Mouse (Mus musculus): ENCODE measurements around the gene Rpl13a. TPM values are rescaled to one million over a fixed set of nuclear protein-coding genes. Genes with fewer than 3 reads are reported as not detected.

Rpl13a gene
- polyA plus RNA-seq, 1 experiment from 2014 or later, result 1,622 TPM

DNA sequence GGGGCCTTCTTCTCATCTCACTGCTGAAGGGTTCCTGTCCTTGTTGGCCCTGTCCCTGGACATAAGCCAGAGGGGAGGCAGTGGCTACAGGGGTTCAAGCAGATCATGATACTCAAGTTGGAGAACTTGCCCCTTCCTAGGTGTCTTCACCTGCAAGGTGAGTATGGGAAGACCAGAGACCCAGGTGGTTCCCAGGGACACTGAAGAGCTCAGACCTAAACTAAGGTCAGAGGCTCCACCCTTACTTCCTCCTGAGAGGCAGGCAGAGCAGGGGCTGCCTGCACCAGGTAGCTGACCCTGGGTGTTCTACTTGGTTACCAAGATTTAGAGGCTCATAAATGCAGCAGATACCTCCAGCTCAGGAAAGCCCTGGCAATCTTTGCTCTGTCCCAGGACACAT is 6.6 kb downstream of the Rpl13a start:
- H3K4me1 ChIP-seq (ENCODE audit: control insufficient read depth, insufficient read depth, low read length), result peaks cover 20% of the 10 kb centered on the region
- ATAC-seq (ENCODE audit: insufficient number of reproducible peaks, insufficient read depth, low FRiP score, low read depth), result no peak
- H3K4me2 ChIP-seq (replicated peaks; ENCODE audit: low read depth, low read length), result no peak overlapping the region
- no peak overlapping the region for H3K9ac ChIP-seq (replicated peaks; ENCODE audit: low read depth, low read length)
- H3K4me3 ChIP-seq (ENCODE audit: low read depth, low read length), result no peak overlapping the region
- peak overlapping the region; percentile 33; the same call in 1 of the 2 replicates for H3K27ac ChIP-seq (ENCODE audit: low read length)
- H3K9me3 ChIP-seq (ENCODE audit: control insufficient read depth, low read depth, low read length), result no peaks in the 10 kb centered on the region
- no peaks in the 10 kb centered on the region for H3K27me3 ChIP-seq (ENCODE audit: control insufficient read depth, insufficient read depth, low read length)
- peaks cover 64% of the 10 kb centered on the region for H3K36me3 ChIP-seq (ENCODE audit: control insufficient read depth, insufficient read depth, low read length)

DNA sequence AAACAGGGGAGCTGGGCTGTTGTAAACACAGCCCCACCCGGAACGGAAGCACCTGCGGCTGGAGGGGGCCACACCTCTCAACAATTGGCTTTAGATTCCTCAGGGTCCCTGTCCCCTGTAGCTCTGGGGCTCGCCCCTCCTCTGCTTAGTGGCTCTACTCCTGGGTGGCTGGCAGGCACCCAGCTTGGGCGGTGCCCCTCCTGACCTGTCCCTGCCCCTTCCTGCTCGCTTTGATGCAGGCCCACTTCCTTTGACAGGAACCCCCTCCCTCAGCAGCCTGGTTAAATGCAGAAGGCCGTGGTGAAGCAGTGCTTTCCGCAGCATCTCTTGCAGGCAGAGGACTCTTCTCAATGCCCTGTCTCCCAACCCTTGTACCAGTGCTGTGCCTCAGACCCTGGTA is 7.2 kb downstream of the Rpl13a start:
- Histone ChIP-seq H3K9ac (replicated peaks; ENCODE audit: low read depth, low read length) (no peak overlapping the region), H3K4me1 (ENCODE audit: control insufficient read depth, insufficient read depth, low read length) (peaks cover 15% of the 10 kb centered on the region), H3K4me3 (ENCODE audit: low read depth, low read length) (no peak overlapping the region), H3K9me3 (ENCODE audit: control insufficient read depth, low read depth, low read length) (no peaks in the 10 kb centered on the region), H3K4me2 (replicated peaks; ENCODE audit: low read depth, low read length) (no peak overlapping the region), H3K36me3 (ENCODE audit: control insufficient read depth, insufficient read depth, low read length) (peaks cover 58% of the 10 kb centered on the region), H3K27ac (ENCODE audit: low read length) (no peak overlapping the region; the same call in 1 of the 2 replicates), H3K27me3 (ENCODE audit: control insufficient read depth, insufficient read depth, low read length) (no peaks in the 10 kb centered on the region)
- ATAC-seq (ENCODE audit: insufficient number of reproducible peaks, insufficient read depth, low FRiP score, low read depth), result no peak
- WGBS, result 49% methylated on average over 8 of the region's 8 CpGs

DNA sequence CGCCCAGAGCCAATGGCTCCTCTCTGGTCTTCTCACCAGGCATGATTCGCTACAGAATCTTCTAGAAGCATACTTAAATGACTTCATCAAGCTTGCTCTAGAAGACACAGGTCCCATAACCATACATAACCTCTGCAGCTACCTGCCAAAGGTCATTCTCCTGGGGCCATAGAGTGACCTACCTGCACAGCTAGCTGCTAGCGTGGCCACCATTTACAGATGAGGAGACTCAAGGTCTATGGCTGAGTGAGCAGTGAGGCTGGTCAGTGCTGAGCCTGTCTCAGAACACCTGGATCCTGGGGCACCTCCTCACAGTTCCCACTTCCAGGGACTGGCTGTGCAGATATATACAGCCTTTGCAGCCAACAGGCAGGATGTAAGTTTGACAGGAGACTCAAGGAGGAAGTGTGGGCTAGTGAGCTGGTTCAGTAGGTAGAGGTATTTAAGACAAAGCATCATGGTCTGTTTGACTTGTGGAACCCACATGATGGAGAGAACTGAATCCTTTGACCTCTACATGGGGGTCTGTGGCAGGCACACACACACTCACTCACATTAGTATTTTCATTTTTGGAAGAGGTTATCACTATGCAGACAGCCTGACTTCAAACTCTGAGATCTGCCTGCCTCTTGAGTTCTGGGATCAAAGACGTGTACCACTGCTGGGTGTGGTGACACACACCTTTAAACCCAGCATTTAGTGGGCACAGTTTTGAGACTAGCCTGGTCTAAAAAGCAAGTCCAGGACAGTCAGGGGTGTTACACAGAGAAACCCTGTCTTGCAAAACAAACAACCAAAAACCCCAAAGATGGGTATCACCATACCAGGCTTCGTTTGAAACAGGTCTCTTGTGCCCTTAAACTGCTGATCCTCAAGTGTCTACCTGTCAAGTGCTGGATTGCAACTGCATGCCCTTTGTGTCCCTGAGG is 8.5 kb downstream of the Rpl13a start:
- no peak overlapping the region for H3K27ac ChIP-seq (ENCODE audit: low read length)
- ATAC-seq (ENCODE audit: insufficient number of reproducible peaks, insufficient read depth, low FRiP score, low read depth), result no peak

DNA sequence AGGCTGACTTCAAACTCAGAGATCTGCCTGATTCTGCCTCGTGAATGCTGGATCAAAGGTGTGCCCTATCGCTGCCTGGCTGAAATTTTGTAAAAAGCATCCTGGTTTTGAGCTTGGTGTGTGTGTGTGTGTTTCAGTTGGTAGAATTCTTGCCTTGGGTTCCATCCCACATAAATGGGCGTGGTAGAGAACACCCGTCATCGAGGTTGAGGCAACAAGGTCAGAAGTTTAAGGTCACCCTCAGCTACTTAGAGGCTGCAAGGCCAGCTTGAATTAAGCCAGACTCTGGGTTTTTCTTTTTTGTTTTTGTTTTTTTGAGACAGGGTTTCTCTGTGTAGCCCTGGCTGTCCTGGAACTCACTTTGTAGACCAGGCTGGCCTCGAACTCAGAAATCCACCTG is 10.2 kb downstream of the Rpl13a start:
- ATAC-seq (ENCODE audit: insufficient number of reproducible peaks, insufficient read depth, low FRiP score, low read depth), result no peak
- H3K27ac ChIP-seq (ENCODE audit: low read length), result no peak overlapping the region
- 91% methylated on average over 6 of the region's 6 CpGs for WGBS
- H3K9ac ChIP-seq (replicated peaks; ENCODE audit: low read depth, low read length), result no peak overlapping the region
- no peaks in the 10 kb centered on the region for H3K9me3 ChIP-seq (ENCODE audit: control insufficient read depth, low read depth, low read length)
- peaks cover 41% of the 10 kb centered on the region for H3K36me3 ChIP-seq (ENCODE audit: control insufficient read depth, insufficient read depth, low read length)
- no peak overlapping the region for H3K4me3 ChIP-seq (ENCODE audit: low read depth, low read length)
- no peaks in the 10 kb centered on the region for H3K27me3 ChIP-seq (ENCODE audit: control insufficient read depth, insufficient read depth, low read length)
- peaks cover 10% of the 10 kb centered on the region; the same call in 1 of the 2 replicates for H3K4me1 ChIP-seq (ENCODE audit: control insufficient read depth, insufficient read depth, low read length)
- H3K4me2 ChIP-seq (replicated peaks; ENCODE audit: low read depth, low read length), result no peak overlapping the region

More for the DNA sequence above, 8.5 kb downstream of the Rpl13a start:
- Histone ChIP-seq H3K27me3 (ENCODE audit: control insufficient read depth, insufficient read depth, low read length) (no peaks in the 10 kb centered on the region), H3K4me2 (replicated peaks; ENCODE audit: low read depth, low read length) (no peak overlapping the region), H3K36me3 (ENCODE audit: control insufficient read depth, insufficient read depth, low read length) (peaks cover 45% of the 10 kb centered on the region), H3K9ac (replicated peaks; ENCODE audit: low read depth, low read length) (no peak overlapping the region), H3K4me3 (ENCODE audit: low read depth, low read length) (no peak overlapping the region), H3K4me1 (ENCODE audit: control insufficient read depth, insufficient read depth, low read length) (peaks cover 10% of the 10 kb centered on the region; the same call in 1 of the 2 replicates), H3K9me3 (ENCODE audit: control insufficient read depth, low read depth, low read length) (no peaks in the 10 kb centered on the region)
- 81% methylated on average over 5 of the region's 5 CpGs for WGBS

DNA sequence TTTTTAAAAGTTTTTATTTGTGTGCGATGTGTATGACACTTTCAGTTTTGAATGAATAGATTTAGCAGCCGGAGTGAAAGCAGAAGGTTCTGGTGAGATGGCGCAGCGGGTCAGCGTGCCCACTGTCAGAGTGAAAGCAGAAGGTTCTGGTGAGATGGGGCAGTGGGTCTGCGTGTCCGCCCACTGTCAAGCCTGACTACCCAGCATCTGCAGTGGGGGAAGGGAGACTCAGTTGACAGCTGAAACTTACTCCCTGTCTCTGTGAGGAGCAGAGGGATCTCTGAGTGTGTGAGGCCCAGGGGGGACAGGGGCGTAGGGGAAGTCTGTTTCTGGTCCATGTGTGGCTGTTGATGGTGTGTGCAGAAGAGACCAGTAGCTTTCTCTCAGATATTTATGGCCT is 11.0 kb downstream of the Rpl13a start:
- peaks cover 35% of the 10 kb centered on the region for H3K36me3 ChIP-seq (ENCODE audit: control insufficient read depth, insufficient read depth, low read length)
- H3K27me3 ChIP-seq (ENCODE audit: control insufficient read depth, insufficient read depth, low read length), result no peaks in the 10 kb centered on the region
- H3K4me3 ChIP-seq (ENCODE audit: low read depth, low read length), result no peak overlapping the region
- H3K4me2 ChIP-seq (replicated peaks; ENCODE audit: low read depth, low read length), result no peak overlapping the region
- ATAC-seq (ENCODE audit: insufficient number of reproducible peaks, insufficient read depth, low FRiP score, low read depth), result no peak
- H3K27ac ChIP-seq (ENCODE audit: low read length), result no peak overlapping the region
- no peaks in the 10 kb centered on the region for H3K9me3 ChIP-seq (ENCODE audit: control insufficient read depth, low read depth, low read length)
- no peak overlapping the region for H3K9ac ChIP-seq (replicated peaks; ENCODE audit: low read depth, low read length)
- 70% methylated on average over 8 of the region's 8 CpGs for WGBS
- H3K4me1 ChIP-seq (ENCODE audit: control insufficient read depth, insufficient read depth, low read length), result peaks cover 3% of the 10 kb centered on the region; the same call in 1 of the 2 replicates

DNA sequence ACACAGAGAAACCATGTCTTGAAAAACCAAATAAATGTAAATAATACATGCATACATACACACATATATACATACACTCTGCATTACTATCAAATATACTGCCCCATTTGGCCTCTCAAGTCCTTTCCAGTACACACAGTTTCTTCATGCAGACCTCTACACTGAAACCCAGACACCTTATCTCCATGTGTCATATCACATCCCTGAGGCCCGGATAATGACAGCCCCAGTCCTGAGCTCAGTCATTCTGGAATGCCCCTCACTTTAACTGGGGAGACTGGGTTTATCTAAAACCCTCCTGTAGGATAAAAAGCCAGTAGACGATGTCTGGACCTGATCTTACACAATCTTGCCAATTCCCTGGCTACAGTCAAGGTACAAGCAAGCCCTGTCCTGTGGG is 15.1 kb downstream of the Rpl13a start:
- no peak overlapping the region for H3K27ac ChIP-seq (ENCODE audit: low read length)
- no peak overlapping the region for H3K4me3 ChIP-seq (ENCODE audit: low read depth, low read length)
- no peak for ATAC-seq (ENCODE audit: insufficient number of reproducible peaks, insufficient read depth, low FRiP score, low read depth)
- WGBS, result 75% methylated on average over 2 of the region's 2 CpGs
- no peaks in the 10 kb centered on the region for H3K27me3 ChIP-seq (ENCODE audit: control insufficient read depth, insufficient read depth, low read length)
- no peak overlapping the region for H3K4me2 ChIP-seq (replicated peaks; ENCODE audit: low read depth, low read length)
- H3K9me3 ChIP-seq (ENCODE audit: control insufficient read depth, low read depth, low read length), result no peaks in the 10 kb centered on the region
- no peaks in the 10 kb centered on the region for H3K36me3 ChIP-seq (ENCODE audit: control insufficient read depth, insufficient read depth, low read length)
- H3K4me1 ChIP-seq (ENCODE audit: control insufficient read depth, insufficient read depth, low read length), result no peaks in the 10 kb centered on the region
- no peak overlapping the region for H3K9ac ChIP-seq (replicated peaks; ENCODE audit: low read depth, low read length)

DNA sequence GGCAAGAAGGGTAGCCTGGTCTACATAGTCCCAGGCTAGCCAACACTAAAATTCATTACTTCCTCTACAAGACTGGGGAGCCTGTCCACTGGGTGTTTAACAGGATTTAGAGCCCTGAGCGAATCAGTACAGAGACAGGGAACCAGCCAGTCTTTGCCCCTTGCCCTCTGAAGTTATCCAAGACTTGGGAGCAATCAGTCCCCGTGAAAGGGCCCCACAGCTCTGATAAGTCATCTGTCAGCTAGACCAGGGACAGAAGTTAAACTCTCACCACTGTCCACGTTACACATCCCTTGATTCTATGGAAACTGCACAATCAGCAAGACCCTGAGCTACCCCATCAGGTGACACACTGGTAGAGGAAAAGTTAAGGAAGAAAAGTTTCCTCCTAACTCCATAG is 16.0 kb downstream of the Rpl13a start:
- Histone ChIP-seq H3K4me1 (ENCODE audit: control insufficient read depth, insufficient read depth, low read length) (no peaks in the 10 kb centered on the region), H3K4me2 (replicated peaks; ENCODE audit: low read depth, low read length) (no peak overlapping the region), H3K36me3 (ENCODE audit: control insufficient read depth, insufficient read depth, low read length) (no peaks in the 10 kb centered on the region), H3K9ac (replicated peaks; ENCODE audit: low read depth, low read length) (no peak overlapping the region), H3K4me3 (ENCODE audit: low read depth, low read length) (no peak overlapping the region), H3K9me3 (ENCODE audit: control insufficient read depth, low read depth, low read length) (no peaks in the 10 kb centered on the region), H3K27ac (ENCODE audit: low read length) (no peak overlapping the region), H3K27me3 (ENCODE audit: control insufficient read depth, insufficient read depth, low read length) (no peaks in the 10 kb centered on the region)
- ATAC-seq (ENCODE audit: insufficient number of reproducible peaks, insufficient read depth, low FRiP score, low read depth), result no peak
- 42% methylated on average over 3 of the region's 3 CpGs for WGBS

DNA sequence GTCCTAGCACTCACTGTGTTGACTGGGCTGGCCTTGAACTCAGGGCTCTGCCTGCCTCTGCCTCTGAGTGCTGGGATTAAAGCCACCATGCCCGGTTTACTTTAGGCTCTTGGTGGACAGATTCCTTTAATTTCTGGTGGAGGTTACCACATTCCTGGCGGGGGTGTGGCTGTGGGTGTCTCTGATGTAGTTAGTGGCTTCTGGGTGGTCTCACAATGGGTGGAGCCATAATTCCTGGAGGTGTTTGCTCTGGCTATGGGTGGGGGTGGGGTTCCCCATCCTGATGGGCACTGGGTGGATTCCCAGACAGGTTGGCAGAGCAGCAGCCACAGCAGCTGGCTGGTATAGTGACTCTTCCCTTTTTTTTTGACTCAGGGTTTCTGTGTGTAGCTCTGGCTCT is 16.6 kb downstream of the Rpl13a start:
- Histone ChIP-seq H3K4me1 (ENCODE audit: control insufficient read depth, insufficient read depth, low read length) (no peaks in the 10 kb centered on the region), H3K4me3 (ENCODE audit: low read depth, low read length) (no peak overlapping the region), H3K36me3 (ENCODE audit: control insufficient read depth, insufficient read depth, low read length) (no peaks in the 10 kb centered on the region), H3K9me3 (ENCODE audit: control insufficient read depth, low read depth, low read length) (no peaks in the 10 kb centered on the region), H3K27ac (ENCODE audit: low read length) (no peak overlapping the region), H3K9ac (replicated peaks; ENCODE audit: low read depth, low read length) (no peak overlapping the region), H3K4me2 (replicated peaks; ENCODE audit: low read depth, low read length) (no peak overlapping the region), H3K27me3 (ENCODE audit: control insufficient read depth, insufficient read depth, low read length) (no peaks in the 10 kb centered on the region)
- WGBS, result 59% methylated on average over 2 of the region's 2 CpGs
- ATAC-seq (ENCODE audit: insufficient number of reproducible peaks, insufficient read depth, low FRiP score, low read depth), result no peak
